Mouse (Mus musculus) hindbrain, embryonic 10.5 days (tissue): ENCODE measurements around the gene Kcnq1. TPM values are rescaled to one million over a fixed set of nuclear protein-coding genes. Genes with fewer than 3 reads are reported as not detected.
A peak's percentile ranks its signal among the peaks of the same experiment; 100 is the strongest.

ENCODE experiments used
- DNase-seq: peaks from one replicate; pipeline ENCODE4 v3.0.0-alpha.2; 2017; ENCODE audit warnings: low spot score
- H3K27ac ChIP-seq: fragments of 300-500 bp; sonication (generic); 2 replicates; pipeline ENCODE4 v1.5.1; 2016; ENCODE audit warnings: mild to moderate bottlenecking, moderate library complexity
- H3K27me3 ChIP-seq: fragments of 300-500 bp; sonication (generic); 2 replicates; pipeline ENCODE4 v1.6.1; 2016; ENCODE audit warnings: mild to moderate bottlenecking; ENCODE audit not compliant: poor library complexity, insufficient read depth, severe bottlenecking
- H3K36me3 ChIP-seq: fragments of 300-500 bp; sonication (generic); 2 replicates; pipeline ENCODE4 v1.6.1; 2016; ENCODE audit warnings: mild to moderate bottlenecking, moderate library complexity
- H3K4me1 ChIP-seq: fragments of 300-500 bp; sonication (generic); replicated peaks from 2 replicates; pipeline ENCODE4 v1.6.1; 2016; ENCODE audit warnings: mild to moderate bottlenecking
- H3K4me3 ChIP-seq: fragments of 300-500 bp; sonication (generic); 2 replicates; pipeline ENCODE4 v1.5.1; 2016; ENCODE audit warnings: mild to moderate bottlenecking, moderate library complexity
- H3K9me3 ChIP-seq: fragments of 300-500 bp; sonication (generic); 2 replicates; pipeline ENCODE4 v1.6.1; 2016; ENCODE audit warnings: mild to moderate bottlenecking, moderate library complexity
- WGBS: fragments of 180-500 bp; shearing (Covaris S2); methylation state at CpG from one replicate; pipeline ENCODE4 v1.1.7; 2016; 5-methylcytosine and 5-hydroxymethylcytosine counted together
- polyA plus RNA-seq: library from polyadenylated mRNA; unstranded; fragments of >200 nt; fragmentation: Nextera tagmentation; extraction: Ambion mirVana; gene quantifications from 2 replicates; pipeline ENCODE4 v1.2.1, GENCODE M21; 2016

Gene Kcnq1
- polyA plus RNA-seq, 1 experiment from 2014 or later = 2.3 TPM

- WGBS = 3% methylated on average over 53 of the region's 53 CpGs
- no peaks in the 10 kb centered on the region for H3K36me3 ChIP-seq
- no peak for DNase-seq
- H3K4me1 ChIP-seq = peaks cover 66% of the 10 kb centered on the region
- peak overlapping the region; percentile 89 for H3K27ac ChIP-seq
- no peaks in the 10 kb centered on the region for H3K9me3 ChIP-seq
- peak overlapping the region; percentile 53 for H3K4me3 ChIP-seq
- peaks cover 86% of the 10 kb centered on the region for H3K27me3 ChIP-seq
Observed at GRCm38 (mm10) chr7:143445651-143446460, 339.7 kb downstream of the Kcnq1 start.

GRCm38 (mm10) chr7:143447130-143447529, 341.0 kb downstream of the Kcnq1 start:
- Histone ChIP-seq H3K27ac (no peak overlapping the region), H3K4me1 (peaks cover 60% of the 10 kb centered on the region), H3K4me3 (no peak overlapping the region), H3K36me3 (no peaks in the 10 kb centered on the region), H3K27me3 (peaks cover 73% of the 10 kb centered on the region), H3K9me3 (no peaks in the 10 kb centered on the region)
- WGBS = 80% methylated on average over 2 of the region's 2 CpGs
- no peak for DNase-seq

DNA sequence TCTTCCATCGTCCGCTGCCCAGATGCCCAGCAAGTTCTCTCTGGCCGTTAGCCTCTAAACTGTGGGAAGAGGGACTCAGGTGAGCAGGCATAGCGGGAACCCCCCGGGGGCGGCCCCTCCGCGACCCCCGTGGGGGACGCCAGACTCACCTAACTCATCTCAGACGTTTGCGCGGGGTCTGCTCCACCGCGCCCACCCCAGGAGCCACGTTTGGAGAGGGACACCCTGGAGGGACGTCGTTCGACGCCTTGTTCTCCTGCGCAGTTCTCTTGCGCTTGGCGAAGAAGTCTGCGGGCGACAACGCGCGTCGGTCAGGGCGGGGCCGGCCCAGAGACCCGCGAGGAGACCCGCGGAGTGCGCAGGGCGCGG, 352.8 kb downstream of the Kcnq1 start:
- DNase-seq = peak; percentile 40
- Histone ChIP-seq H3K4me3 (peak overlapping the region; percentile 62), H3K9me3 (peaks cover 39% of the 10 kb centered on the region), H3K27ac (peak overlapping the region; percentile 90), H3K4me1 (peaks cover 44% of the 10 kb centered on the region), H3K36me3 (0 out of 2 replicates have a peak, but pooled peaks cover 10% of the 10 kb centered on the region), H3K27me3 (peaks cover 63% of the 10 kb centered on the region)
- WGBS = 26% methylated on average over 38 of the region's 38 CpGs

DNA sequence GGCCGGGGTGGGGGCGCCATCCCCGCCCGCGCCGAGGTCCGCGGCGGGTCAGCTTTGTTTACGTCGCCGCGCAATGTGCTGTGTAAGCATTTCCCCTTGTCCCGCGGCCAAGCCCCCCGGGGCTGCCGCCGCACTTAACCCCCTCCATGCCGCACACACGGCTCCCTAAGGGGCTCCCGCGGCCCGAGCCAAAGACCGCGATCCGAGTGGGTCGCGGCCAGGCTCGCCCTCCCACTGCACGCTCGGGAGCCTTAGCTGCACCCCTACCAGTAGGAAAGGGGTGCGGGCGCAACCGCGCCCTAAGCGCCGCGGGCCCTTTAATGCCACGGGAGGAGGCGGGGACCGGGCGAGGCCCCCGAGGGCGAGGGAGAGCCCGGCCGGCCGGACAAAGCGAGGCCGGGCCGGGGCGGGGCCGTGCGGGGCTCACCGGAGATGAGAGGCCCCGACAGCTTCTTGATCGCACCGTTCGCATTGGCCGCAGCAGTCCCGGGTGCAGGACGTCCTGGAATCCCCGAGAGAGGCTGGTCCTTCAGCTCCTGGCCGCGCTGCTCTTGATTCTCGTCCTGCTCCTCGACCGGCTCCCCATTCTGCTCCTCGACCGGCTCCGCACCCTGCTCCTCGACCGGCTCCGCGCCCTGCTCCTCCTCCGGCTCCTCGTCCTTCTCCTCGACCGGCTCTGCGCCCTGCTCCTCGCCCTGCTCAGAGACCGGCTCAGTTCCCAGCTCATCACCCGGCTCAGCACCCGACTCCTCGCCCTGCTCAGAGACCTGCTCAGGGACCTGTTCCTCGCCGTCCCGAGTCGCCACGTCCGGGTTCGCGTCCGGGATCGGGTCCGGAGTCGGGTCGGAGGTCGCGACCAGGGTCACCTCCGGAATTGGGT, 353.4 kb downstream of the Kcnq1 start:
- Histone ChIP-seq H3K27ac (peak overlapping the region; percentile 90), H3K27me3 (peaks cover 69% of the 10 kb centered on the region), H3K4me3 (peak overlapping the region; percentile 62), H3K36me3 (0 out of 2 replicates have a peak, but pooled peaks cover 10% of the 10 kb centered on the region), H3K9me3 (peaks cover 44% of the 10 kb centered on the region), H3K4me1 (peaks cover 50% of the 10 kb centered on the region)
- DNase-seq = peak; percentile 50
- 27% methylated on average over 100 of the region's 100 CpGs for WGBS

GRCm38 (mm10) chr7:143460217-143460834, 354.2 kb downstream of the Kcnq1 start:
- peaks cover 58% of the 10 kb centered on the region for H3K4me1 ChIP-seq
- H3K27ac ChIP-seq = peak overlapping the region; percentile 90
- WGBS = 41% methylated on average over 60 of the region's 60 CpGs
- DNase-seq = no peak
- H3K36me3 ChIP-seq = 0 out of 2 replicates have a peak, but pooled peaks cover 10% of the 10 kb centered on the region
- peaks cover 50% of the 10 kb centered on the region for H3K9me3 ChIP-seq
- peaks cover 76% of the 10 kb centered on the region for H3K27me3 ChIP-seq
- H3K4me3 ChIP-seq = peak overlapping the region; percentile 62

- Histone ChIP-seq H3K9me3 (peaks cover 50% of the 10 kb centered on the region), H3K4me3 (peak within 1 kb of the TSS; percentile 62), H3K27ac (peak within 1 kb of the TSS; percentile 90), H3K4me1 (peaks cover 60% of the 10 kb centered on the region), H3K36me3 (0 out of 2 replicates have a peak, but pooled peaks cover 10% of the 10 kb centered on the region), H3K27me3 (peaks cover 82% of the 10 kb centered on the region)
- DNase-seq = peak; percentile 91
- WGBS = 27% methylated on average over 42 of the region's 48 CpGs
Observed at GRCm38 (mm10) chr7:143460874-143461273, 354.7 kb downstream of the Kcnq1 start, which contains the start of gene Cdkn1c. Cdkn1c (minus strand) TSS chr7:143461050.

- no peak for DNase-seq
- Histone ChIP-seq H3K27me3 (peaks cover 82% of the 10 kb centered on the region), H3K27ac (peak overlapping the region; percentile 90), H3K4me1 (peaks cover 64% of the 10 kb centered on the region), H3K36me3 (0 out of 2 replicates have a peak, but pooled peaks cover 10% of the 10 kb centered on the region), H3K9me3 (peaks cover 50% of the 10 kb centered on the region), H3K4me3 (peak overlapping the region; percentile 62)
- WGBS = 35% methylated on average over 21 of the region's 32 CpGs
Observed at GRCm38 (mm10) chr7:143461294-143461870, 355.2 kb downstream of the Kcnq1 start.

DNA sequence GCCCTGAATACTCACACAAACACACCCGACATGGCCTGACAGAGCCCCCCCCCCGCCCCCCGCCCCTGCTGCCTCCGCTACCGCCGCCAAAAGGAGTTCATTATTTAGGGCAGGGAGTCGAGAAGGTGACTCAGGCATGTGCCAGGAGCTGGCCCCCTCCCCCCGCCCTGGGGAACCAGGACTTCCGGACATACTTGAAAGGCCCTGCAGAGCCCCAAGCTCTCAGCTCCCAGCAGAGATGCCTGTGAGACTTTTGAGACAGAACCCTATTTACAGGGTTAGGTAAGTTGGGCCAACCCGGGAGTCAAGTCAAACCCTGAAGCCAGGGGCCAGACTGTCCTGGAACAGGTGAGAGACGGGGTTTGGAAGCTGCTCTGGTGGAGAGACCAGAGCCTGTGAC, 355.8 kb downstream of the Kcnq1 start:
- peak; percentile 18 for DNase-seq
- Histone ChIP-seq H3K27ac (peak overlapping the region; percentile 90), H3K4me1 (peaks cover 65% of the 10 kb centered on the region), H3K9me3 (peaks cover 50% of the 10 kb centered on the region), H3K4me3 (peak overlapping the region; percentile 62; the same call in 1 of the 2 replicates), H3K36me3 (0 out of 2 replicates have a peak, but pooled peaks cover 10% of the 10 kb centered on the region), H3K27me3 (peaks cover 82% of the 10 kb centered on the region)
- 41% methylated on average over 11 of the region's 11 CpGs for WGBS

DNA sequence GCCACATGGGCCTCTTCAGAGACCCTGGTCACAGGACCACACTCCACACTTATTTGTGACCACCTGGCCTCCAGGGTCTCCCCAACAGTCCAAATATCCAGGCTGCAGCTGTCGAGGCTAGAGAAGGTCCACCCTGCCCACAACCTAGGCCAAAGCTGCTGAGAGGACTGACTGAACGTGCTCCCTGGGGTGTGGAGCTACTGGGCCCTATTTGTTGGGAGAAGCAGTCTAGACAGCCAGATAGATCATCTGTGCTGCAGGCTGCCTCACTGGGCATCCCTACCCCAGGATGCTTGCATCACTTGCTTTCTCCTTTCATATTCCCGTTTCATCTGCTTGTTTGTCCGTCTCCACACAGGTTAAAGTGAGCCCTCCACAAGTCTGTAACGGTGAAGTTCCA, 356.4 kb downstream of the Kcnq1 start:
- Histone ChIP-seq H3K27me3 (peaks cover 79% of the 10 kb centered on the region), H3K4me1 (peaks cover 71% of the 10 kb centered on the region), H3K4me3 (no peak overlapping the region), H3K36me3 (0 out of 2 replicates have a peak, but pooled peaks cover 10% of the 10 kb centered on the region), H3K9me3 (peaks cover 50% of the 10 kb centered on the region), H3K27ac (peak overlapping the region; percentile 69)
- no peak for DNase-seq
- whole genome bisulfite sequencing = 83% methylated on average over 5 of the region's 5 CpGs

DNA sequence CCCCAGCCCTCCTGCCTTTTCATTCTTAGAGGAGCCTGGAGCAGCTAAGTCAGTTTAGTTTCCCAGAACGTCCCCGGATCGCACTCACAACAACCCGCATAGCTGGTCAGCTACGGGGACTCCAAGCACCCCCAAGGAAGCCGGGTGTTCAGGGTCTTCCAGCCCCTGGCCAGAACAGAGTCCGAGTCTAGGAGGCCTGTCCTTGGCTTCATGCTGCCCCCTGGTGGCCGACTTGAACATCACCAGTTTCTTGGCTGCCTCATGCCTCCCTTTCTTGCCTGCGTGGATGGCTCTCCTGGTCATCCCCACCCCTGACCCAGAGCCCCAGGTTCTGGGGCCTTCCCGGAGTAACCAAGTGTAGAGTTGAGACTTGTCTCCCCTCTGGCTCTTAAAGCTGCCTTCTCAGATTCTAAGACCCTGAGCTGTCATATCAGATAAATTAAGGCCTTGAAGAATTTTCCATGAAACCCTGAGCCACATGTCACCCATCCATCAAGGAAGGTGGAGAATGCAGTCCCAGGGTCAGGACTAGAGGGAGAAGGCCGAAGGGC, 357.8 kb downstream of the Kcnq1 start:
- 29% methylated on average over 11 of the region's 11 CpGs for WGBS
- Histone ChIP-seq H3K27ac (peak overlapping the region; percentile 84; the same call in 1 of the 2 replicates), H3K4me1 (peaks cover 73% of the 10 kb centered on the region), H3K9me3 (peaks cover 47% of the 10 kb centered on the region), H3K27me3 (peaks cover 75% of the 10 kb centered on the region), H3K4me3 (no peak overlapping the region), H3K36me3 (0 out of 2 replicates have a peak, but pooled peaks cover 1% of the 10 kb centered on the region)
- DNase-seq = peak; percentile 85

DNA sequence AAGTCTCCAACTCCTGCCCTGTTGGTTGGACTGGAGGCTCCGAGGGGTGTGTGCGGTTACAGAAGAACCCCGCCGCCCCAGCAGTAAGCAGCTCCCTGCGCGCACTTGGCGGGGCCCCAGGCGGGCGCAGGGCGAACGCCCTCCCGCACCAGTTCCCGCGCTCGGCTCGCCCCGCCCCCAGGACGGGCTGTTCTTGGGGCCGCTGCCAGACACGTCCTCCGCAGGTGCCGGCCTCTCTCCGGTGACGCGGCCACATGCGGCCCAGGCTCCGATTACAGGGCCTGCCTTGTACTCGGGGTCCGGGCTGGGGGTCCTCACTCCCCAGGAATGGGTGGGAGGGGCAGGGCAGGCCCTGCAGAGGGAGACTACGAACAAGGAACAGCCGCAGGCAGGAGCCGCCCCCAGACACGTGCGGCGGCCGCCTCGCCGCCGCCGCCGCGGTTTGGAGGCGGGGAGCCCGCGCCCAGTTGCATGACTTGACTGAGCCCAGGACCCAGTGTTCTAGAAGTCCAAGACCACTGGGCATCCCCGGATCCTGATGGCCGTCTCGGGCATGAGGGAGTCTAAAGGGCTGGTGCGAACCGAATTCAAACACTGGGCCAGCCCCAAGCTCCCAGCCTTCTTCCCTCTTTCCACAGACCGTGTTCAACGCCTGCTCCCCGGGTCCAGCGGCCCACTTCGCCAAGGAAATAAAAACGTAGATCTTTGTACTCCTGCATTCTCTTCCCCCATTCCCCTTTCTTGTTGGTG, 358.8 kb downstream of the Kcnq1 start:
- Histone ChIP-seq H3K36me3 (no peaks in the 10 kb centered on the region), H3K9me3 (peaks cover 36% of the 10 kb centered on the region), H3K27ac (peak overlapping the region; percentile 84), H3K27me3 (peaks cover 67% of the 10 kb centered on the region), H3K4me1 (peaks cover 68% of the 10 kb centered on the region), H3K4me3 (peak overlapping the region; percentile 48)
- DNase-seq = peak; percentile 64
- 24% methylated on average over 56 of the region's 56 CpGs for WGBS
